Mouse (Mus musculus): ENCODE data around the gene Hoxd8. TPM values are rescaled to one million over a fixed set of nuclear protein-coding genes. Genes with fewer than 3 reads are reported as not detected.
A peak's percentile ranks its signal among the peaks of the same experiment; 100 is the strongest.

The Hoxd8 gene
- polyA plus RNA-seq, 1 experiment from 2014 or later: 0.66 TPM

DNA sequence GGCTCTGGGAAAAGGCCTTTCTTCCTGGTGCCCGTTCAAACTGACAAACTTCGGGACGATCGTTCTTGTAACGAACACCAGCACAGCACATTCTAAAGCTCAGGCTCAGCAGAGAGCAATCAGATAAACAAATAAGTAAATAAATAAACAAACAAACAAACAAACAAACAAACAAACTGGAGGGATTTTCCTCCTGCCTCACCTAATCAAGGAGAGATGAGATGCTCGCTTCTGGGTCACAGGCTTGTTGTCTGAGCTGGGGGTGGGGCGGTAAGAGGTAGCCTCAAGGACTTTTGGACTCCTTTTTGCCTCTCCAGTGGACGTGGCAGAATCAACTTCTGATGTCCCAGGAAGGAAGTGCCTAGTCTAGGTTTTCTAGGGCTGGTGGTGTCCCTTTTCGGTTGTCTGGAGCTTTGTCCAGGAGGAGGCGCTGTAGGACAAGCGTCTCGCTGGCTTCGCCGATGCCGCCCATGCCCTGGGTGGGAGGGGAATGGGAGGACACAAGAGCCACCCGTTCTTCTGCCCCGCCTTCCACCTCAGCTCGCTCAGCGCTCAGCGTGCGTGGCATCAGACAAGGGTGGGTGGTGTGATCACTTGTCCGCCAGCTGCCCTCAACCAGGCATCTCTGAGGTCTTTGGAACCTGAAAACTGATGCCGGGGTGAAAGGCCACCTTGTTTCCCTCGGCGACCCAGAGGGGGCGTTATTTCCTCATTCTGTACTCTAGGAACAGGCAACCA is 11.3 kb downstream of the Hoxd8 start:
- Histone ChIP-seq H3K4me1 (ENCODE audit: control insufficient read depth, insufficient read depth, low read depth, low read length) (peaks cover 7% of the 10 kb centered on the region; the same call in 1 of the 2 replicates), H3K9ac (ENCODE audit: low read depth, low read length) (peak overlapping the region; percentile 42; the same call in 1 of the 2 replicates), H3K9me3 (ENCODE audit: control insufficient read depth, low read length) (no peaks in the 10 kb centered on the region), H3K36me3 (ENCODE audit: control insufficient read depth, insufficient read depth, low read length) (no peaks in the 10 kb centered on the region), H3K27ac (ENCODE audit: low read depth, low read length) (no peak overlapping the region), H3K4me2 (ENCODE audit: low read length) (peak overlapping the region; percentile 65), H3K4me3 (ENCODE audit: low read length) (peak overlapping the region; percentile 31), H3K27me3 (replicated peaks; ENCODE audit: control insufficient read depth, insufficient read depth, low read length) (peaks cover 56% of the 10 kb centered on the region)
- 3% methylated on average over 26 of the region's 26 CpGs for WGBS
- ATAC-seq: peak; percentile 78

GRCm38 (mm10) chr2:74720384-74720783 is 16.0 kb downstream of the Hoxd8 start:
- no peak overlapping the region for H3K4me2 ChIP-seq (ENCODE audit: low read length)
- H3K4me1 ChIP-seq (ENCODE audit: control insufficient read depth, insufficient read depth, low read depth, low read length): peaks cover 2% of the 10 kb centered on the region; the same call in 1 of the 2 replicates
- no peaks in the 10 kb centered on the region for H3K36me3 ChIP-seq (ENCODE audit: control insufficient read depth, insufficient read depth, low read length)
- H3K4me3 ChIP-seq (ENCODE audit: low read length): no peak overlapping the region
- H3K27ac ChIP-seq (ENCODE audit: low read depth, low read length): no peak overlapping the region
- no peak overlapping the region for H3K9ac ChIP-seq (ENCODE audit: low read depth, low read length)
- peaks cover 67% of the 10 kb centered on the region for H3K27me3 ChIP-seq (replicated peaks; ENCODE audit: control insufficient read depth, insufficient read depth, low read length)
- 18% methylated on average over 2 of the region's 2 CpGs for WGBS
- no peak for ATAC-seq
- no peaks in the 10 kb centered on the region for H3K9me3 ChIP-seq (ENCODE audit: control insufficient read depth, low read length)

GRCm38 (mm10) chr2:74720955-74721491 is 16.6 kb downstream of the Hoxd8 start:
- no peak overlapping the region for H3K4me2 ChIP-seq (ENCODE audit: low read length)
- H3K27ac ChIP-seq (ENCODE audit: low read depth, low read length): no peak overlapping the region
- H3K4me1 ChIP-seq (ENCODE audit: control insufficient read depth, insufficient read depth, low read depth, low read length): peaks cover 2% of the 10 kb centered on the region; the same call in 1 of the 2 replicates
- H3K4me3 ChIP-seq (ENCODE audit: low read length): no peak overlapping the region
- 19% methylated on average over 5 of the region's 5 CpGs for WGBS
- H3K9ac ChIP-seq (ENCODE audit: low read depth, low read length): no peak overlapping the region
- no peaks in the 10 kb centered on the region for H3K36me3 ChIP-seq (ENCODE audit: control insufficient read depth, insufficient read depth, low read length)
- H3K9me3 ChIP-seq (ENCODE audit: control insufficient read depth, low read length): no peaks in the 10 kb centered on the region
- H3K27me3 ChIP-seq (replicated peaks; ENCODE audit: control insufficient read depth, insufficient read depth, low read length): peaks cover 62% of the 10 kb centered on the region
- no peak for ATAC-seq

- no peak overlapping the region for H3K4me3 ChIP-seq (ENCODE audit: low read length)
- H3K27me3 ChIP-seq (replicated peaks; ENCODE audit: control insufficient read depth, insufficient read depth, low read length): peaks cover 60% of the 10 kb centered on the region
- ATAC-seq: no peak
- no peaks in the 10 kb centered on the region for H3K36me3 ChIP-seq (ENCODE audit: control insufficient read depth, insufficient read depth, low read length)
- H3K4me2 ChIP-seq (ENCODE audit: low read length): no peak overlapping the region; the same call in 1 of the 2 replicates
- H3K27ac ChIP-seq (ENCODE audit: low read depth, low read length): no peak overlapping the region
- WGBS: 12% methylated on average over 6 of the region's 6 CpGs
- H3K9me3 ChIP-seq (ENCODE audit: control insufficient read depth, low read length): no peaks in the 10 kb centered on the region
- peaks cover 2% of the 10 kb centered on the region for H3K4me1 ChIP-seq (ENCODE audit: control insufficient read depth, insufficient read depth, low read depth, low read length)
- H3K9ac ChIP-seq (ENCODE audit: low read depth, low read length): no peak overlapping the region
Measured at GRCm38 (mm10) chr2:74721882-74722281, 17.5 kb downstream of the Hoxd8 start.

- H3K9me3 ChIP-seq (ENCODE audit: control insufficient read depth, low read length): no peaks in the 10 kb centered on the region
- WGBS: 8% methylated on average over 8 of the region's 8 CpGs
- peaks cover 58% of the 10 kb centered on the region for H3K27me3 ChIP-seq (replicated peaks; ENCODE audit: control insufficient read depth, insufficient read depth, low read length)
- ATAC-seq: no peak
- H3K9ac ChIP-seq (ENCODE audit: low read depth, low read length): 0 out of 2 replicates have a peak overlapping the region, but pooled peaks have one; percentile 7
- H3K27ac ChIP-seq (ENCODE audit: low read depth, low read length): no peak overlapping the region
- H3K4me1 ChIP-seq (ENCODE audit: control insufficient read depth, insufficient read depth, low read depth, low read length): peaks cover 2% of the 10 kb centered on the region
- peak overlapping the region; percentile 25 for H3K4me2 ChIP-seq (ENCODE audit: low read length)
- H3K4me3 ChIP-seq (ENCODE audit: low read length): 0 out of 2 replicates have a peak overlapping the region, but pooled peaks have one; percentile 6
- H3K36me3 ChIP-seq (ENCODE audit: control insufficient read depth, insufficient read depth, low read length): no peaks in the 10 kb centered on the region
Measured at GRCm38 (mm10) chr2:74722949-74723348, 18.5 kb downstream of the Hoxd8 start.

DNA sequence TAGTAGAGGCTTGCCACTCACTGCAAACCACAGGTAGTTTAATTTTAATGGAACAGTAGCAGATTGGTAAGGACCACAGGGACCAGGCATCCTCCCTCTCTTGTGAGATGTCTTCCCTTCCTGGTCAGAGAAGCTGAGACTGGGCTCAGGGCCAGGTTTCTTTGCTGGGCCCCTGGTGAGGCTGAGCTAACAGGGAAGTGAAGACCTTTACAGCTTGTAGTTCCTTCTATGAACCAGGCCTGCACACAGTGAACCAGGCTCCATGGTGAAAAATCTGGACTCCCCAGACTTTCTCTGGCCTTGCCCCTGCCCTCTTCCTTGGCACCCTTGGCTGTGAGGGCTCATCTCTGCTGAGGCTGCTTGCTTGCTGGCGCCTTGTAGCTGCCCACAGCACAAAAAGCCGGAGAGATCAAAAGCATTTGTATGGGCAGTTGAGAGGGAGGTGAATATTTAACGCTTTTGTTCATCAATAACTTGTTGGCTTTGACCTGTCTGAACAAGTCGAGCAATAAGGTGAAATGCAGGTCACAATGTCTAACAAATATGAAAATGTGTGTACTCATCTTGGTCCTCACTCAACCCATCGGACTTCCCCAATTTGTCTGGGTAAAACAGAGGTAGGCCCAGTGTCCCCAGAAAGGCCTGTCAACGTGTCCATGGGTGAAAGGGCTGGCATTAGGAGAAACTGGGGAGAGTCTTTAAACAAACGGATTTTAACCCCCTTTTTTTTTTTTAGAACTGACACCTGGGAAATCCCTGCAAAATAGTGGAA is 20.0 kb downstream of the Hoxd8 start:
- no peak overlapping the region for H3K4me3 ChIP-seq (ENCODE audit: low read length)
- no peaks in the 10 kb centered on the region for H3K9me3 ChIP-seq (ENCODE audit: control insufficient read depth, low read length)
- peaks cover 2% of the 10 kb centered on the region for H3K4me1 ChIP-seq (ENCODE audit: control insufficient read depth, insufficient read depth, low read depth, low read length)
- H3K27me3 ChIP-seq (replicated peaks; ENCODE audit: control insufficient read depth, insufficient read depth, low read length): peaks cover 58% of the 10 kb centered on the region
- ATAC-seq: no peak
- 18% methylated on average over 7 of the region's 7 CpGs for WGBS
- H3K9ac ChIP-seq (ENCODE audit: low read depth, low read length): no peak overlapping the region
- H3K36me3 ChIP-seq (ENCODE audit: control insufficient read depth, insufficient read depth, low read length): no peaks in the 10 kb centered on the region
- H3K27ac ChIP-seq (ENCODE audit: low read depth, low read length): no peak overlapping the region
- no peak overlapping the region for H3K4me2 ChIP-seq (ENCODE audit: low read length)

DNA sequence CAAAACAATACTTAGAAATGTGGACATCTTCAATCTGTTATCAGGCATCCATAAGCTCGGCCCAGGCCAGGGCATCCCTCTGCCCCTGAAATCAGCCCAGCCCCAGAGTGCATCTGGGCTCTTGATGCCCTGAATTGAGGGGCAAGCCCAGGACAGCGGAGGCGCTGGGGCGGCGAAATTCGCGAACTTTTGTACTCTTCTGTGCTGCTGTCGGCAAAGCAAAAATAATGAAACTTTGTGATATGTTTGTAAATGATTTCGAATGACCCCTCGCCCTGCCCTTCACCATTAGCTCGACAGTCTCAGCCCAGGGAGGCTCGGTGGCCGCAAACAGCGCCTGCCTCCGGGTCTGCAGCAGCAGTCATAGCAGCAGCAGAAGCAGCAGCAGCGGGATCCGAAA is 20.8 kb downstream of the Hoxd8 start:
- 10% methylated on average over 17 of the region's 17 CpGs for WGBS
- ATAC-seq: no peak

GRCm38 (mm10) chr2:74726551-74726950 is 22.1 kb downstream of the Hoxd8 start, which contains the start of gene Gm28230:
Gene Gm28230 (plus strand): TSS chr2:74726728.
- Histone ChIP-seq H3K9me3 (ENCODE audit: control insufficient read depth, low read length) (no peaks in the 10 kb centered on the region), H3K9ac (ENCODE audit: low read depth, low read length) (peak within 1 kb of the TSS; percentile 53)
- WGBS: 6% methylated on average over 5 of the region's 5 CpGs

More for the DNA sequence above, 20.8 kb downstream of the Hoxd8 start:
- H3K9me3 ChIP-seq (ENCODE audit: control insufficient read depth, low read length): no peaks in the 10 kb centered on the region
- H3K36me3 ChIP-seq (ENCODE audit: control insufficient read depth, insufficient read depth, low read length): no peaks in the 10 kb centered on the region
- peaks cover 2% of the 10 kb centered on the region for H3K4me1 ChIP-seq (ENCODE audit: control insufficient read depth, insufficient read depth, low read depth, low read length)
- H3K9ac ChIP-seq (ENCODE audit: low read depth, low read length): no peak overlapping the region
- peak overlapping the region; percentile 35 for H3K4me2 ChIP-seq (ENCODE audit: low read length)
- no peak overlapping the region for H3K27ac ChIP-seq (ENCODE audit: low read depth, low read length)
- peaks cover 52% of the 10 kb centered on the region for H3K27me3 ChIP-seq (replicated peaks; ENCODE audit: control insufficient read depth, insufficient read depth, low read length)
- peak overlapping the region; percentile 9; the same call in 1 of the 2 replicates for H3K4me3 ChIP-seq (ENCODE audit: low read length)

More at GRCm38 (mm10) chr2:74726551-74726950, 22.1 kb downstream of the Hoxd8 start, which contains the start of gene Gm28230:
- Histone ChIP-seq H3K27me3 (replicated peaks; ENCODE audit: control insufficient read depth, insufficient read depth, low read length) (peaks cover 49% of the 10 kb centered on the region), H3K36me3 (ENCODE audit: control insufficient read depth, insufficient read depth, low read length) (no peaks in the 10 kb centered on the region), H3K27ac (ENCODE audit: low read depth, low read length) (peak within 1 kb of the TSS; percentile 81), H3K4me2 (ENCODE audit: low read length) (peak within 1 kb of the TSS; percentile 50), H3K4me1 (ENCODE audit: control insufficient read depth, insufficient read depth, low read depth, low read length) (peaks cover 2% of the 10 kb centered on the region), H3K4me3 (ENCODE audit: low read length) (peak within 1 kb of the TSS; percentile 49)
- peak; percentile 59; the same call in 1 of the 2 replicates for ATAC-seq
